Mouse (Mus musculus) c-Kit-positive CD71-positive TER-119-positive erythroid progenitor cells, embryonic 14.5 days (primary cell): ENCODE results near the gene Sec13.

Source experiments
- DNase-seq: peaks from one replicate; pipeline ENCODE4 v3.0.0-alpha.2; 2013; ENCODE audit warnings: low spot score

Sec13 gene

GRCm38 (mm10) chr6:113712718-113713117, 27.8 kb downstream of the Sec13 start:
- no peak for DNase-seq

GRCm38 (mm10) chr6:113697222-113698205, 43.0 kb downstream of the Sec13 start:
- DNase-seq, result no peak

GRCm38 (mm10) chr6:113696582-113697221, 43.8 kb downstream of the Sec13 start, which contains the start of gene Tatdn2:
TSS of gene Tatdn2 (plus strand) at chr6:113697050.
- DNase-seq, result peak; percentile 94

- DNase-seq, result no peak
Measured at GRCm38 (mm10) chr6:113695766-113696355, 44.7 kb downstream of the Sec13 start.

- DNase-seq, result peak; percentile 36
Measured at GRCm38 (mm10) chr6:113695203-113695602, 45.3 kb downstream of the Sec13 start.

- no peak for DNase-seq
Measured at GRCm38 (mm10) chr6:113693377-113693776, 47.2 kb downstream of the Sec13 start.

GRCm38 (mm10) chr6:113692661-113693133, 47.8 kb downstream of the Sec13 start:
- no peak for DNase-seq

- DNase-seq, result no peak
Measured at GRCm38 (mm10) chr6:113691084-113691462, 49.5 kb downstream of the Sec13 start.

- peak; percentile 87 for DNase-seq
Measured at GRCm38 (mm10) chr6:113690400-113691083, 50.0 kb downstream of the Sec13 start.

GRCm38 (mm10) chr6:113690008-113690399, 50.5 kb downstream of the Sec13 start:
- DNase-seq, result no peak

- DNase-seq, result no peak
Measured at GRCm38 (mm10) chr6:113686551-113687125, 53.9 kb downstream of the Sec13 start.

GRCm38 (mm10) chr6:113683081-113683825, 57.3 kb downstream of the Sec13 start:
- DNase-seq, result no peak

GRCm38 (mm10) chr6:113681271-113681670, 59.3 kb downstream of the Sec13 start:
- DNase-seq, result peak; percentile 77

- DNase-seq, result no peak
Measured at GRCm38 (mm10) chr6:113679993-113680566, 60.5 kb downstream of the Sec13 start.

- no peak for DNase-seq
Measured at GRCm38 (mm10) chr6:113678246-113679012, 62.1 kb downstream of the Sec13 start.
